Mouse (Mus musculus): Measurements from ENCODE around the gene Kantr.

- TF ChIP-seq GATA1 (IDR thresholded peaks at IDR 0.05; ENCODE audit: borderline replicate concordance, low read length), result no peak
- no peak for TF ChIP-seq FLI1 (IDR thresholded peaks at IDR 0.05; ENCODE audit: low read length)
Observed at GRCm38 (mm10) chrX:152347041-152347440, 19.7 kb upstream of the Kantr start.

Data from megakaryocyte, embryonic 14.5 days (primary cell).